In genomic region chr11:115703466-115703865, GRCm38 (mm10) we compare ENCODE assay signal across 20 mouse cellular contexts.
"Had no signal": no experiment of that assay in that cellular context is flagged by ENCODE, and none has a peak within 500 bp of the region (broad histone marks: within the 10 kb centered on the region; RNA-seq: fewer than 3 reads in every experiment).

No protein-coding gene starts in this region.

- ATAC-seq: liver, postnatal 0 days; midbrain, embryonic 16.5 days had no signal

- DNase-seq: liver, postnatal 0 days; lung, adult 2 months; lung, postnatal 10 days; lung, postnatal 4 days; midbrain, embryonic 14.5 days; retina, postnatal 1 day; right cerebral cortex, adult 18-20 months; right cerebral cortex, postnatal 25 days; right cerebral cortex, postnatal 4 days; spleen, adult 18-20 months; thymus, adult 18-20 months; thymus, postnatal 25 days; thymus, postnatal 4 days had no signal

- H3K27ac ChIP-seq: lung, embryonic 15.5 days; midbrain, embryonic 10.5 days; midbrain, embryonic 12.5 days; neural tube, embryonic 13.5 days; neural tube, embryonic 15.5 days had no signal

- H3K4me2 ChIP-seq: lung, embryonic 15.5 days; midbrain, embryonic 12.5 days; neural tube, embryonic 13.5 days; neural tube, embryonic 15.5 days had no signal

- H3K9ac ChIP-seq: liver, postnatal 0 days; lung, embryonic 15.5 days; midbrain, embryonic 12.5 days; neural tube, embryonic 13.5 days; neural tube, embryonic 15.5 days had no signal

- H3K27me3 ChIP-seq: lung, embryonic 15.5 days; midbrain, embryonic 12.5 days; neural tube, embryonic 13.5 days; neural tube, embryonic 15.5 days had no signal

- H3K4me3 ChIP-seq: lung, embryonic 15.5 days; midbrain, embryonic 10.5 days; midbrain, embryonic 12.5 days; myocyte; neural tube, embryonic 13.5 days; neural tube, embryonic 15.5 days had no signal

- H3K9me3 ChIP-seq: lung, embryonic 15.5 days; midbrain, embryonic 10.5 days; midbrain, embryonic 12.5 days; neural tube, embryonic 13.5 days; neural tube, embryonic 15.5 days had no signal

- H3K36me3 ChIP-seq: lung, embryonic 15.5 days; midbrain, embryonic 12.5 days; neural tube, embryonic 13.5 days; neural tube, embryonic 15.5 days had no signal
